Mouse (Mus musculus) stomach, embryonic 16.5 days (tissue): ENCODE measurements around the gene Kcnip3. TPM values are rescaled to one million over a fixed set of nuclear protein-coding genes. Genes with fewer than 3 reads are reported as not detected.

ENCODE experiments used
- ATAC-seq: fragments of 200-750 bp; cut with Nextera tagmentation; 2 replicates; pipeline ENCODE4 v1.8.0; 2017; ENCODE audit warnings: moderate number of reproducible peaks, moderate TSS enrichment; ENCODE audit not compliant: insufficient read depth, low FRiP score
- H3K27ac ChIP-seq: fragments of 300-500 bp; sonication (generic); 2 replicates; pipeline ENCODE4 v1.5.1; 2014; ENCODE audit warnings: low read length
- H3K27me3 ChIP-seq: fragments of 300-500 bp; sonication (generic); 2 replicates; pipeline ENCODE4 v1.6.1; 2014; ENCODE audit warnings: low read length, control low read depth, mixed read lengths; ENCODE audit not compliant: control insufficient read depth, insufficient read depth
- H3K36me3 ChIP-seq: fragments of 300-500 bp; sonication (generic); 2 replicates; pipeline ENCODE4 v1.6.1; 2014; ENCODE audit warnings: low read length; ENCODE audit not compliant: control insufficient read depth, insufficient read depth
- H3K4me1 ChIP-seq: fragments of 300-500 bp; sonication (generic); 2 replicates; pipeline ENCODE4 v1.6.1; 2014; ENCODE audit warnings: low read length, control low read depth, mixed read lengths; ENCODE audit not compliant: control insufficient read depth, insufficient read depth
- H3K4me2 ChIP-seq: fragments of 300-500 bp; sonication (generic); 2 replicates; pipeline ENCODE4 v1.6.1; 2014; ENCODE audit warnings: low read depth, low read length, mixed read lengths
- H3K4me3 ChIP-seq: fragments of 300-500 bp; sonication (generic); replicated peaks from 2 replicates; pipeline ENCODE4 v1.5.1; 2014; ENCODE audit warnings: mild to moderate bottlenecking, low read length
- H3K9ac ChIP-seq: fragments of 300-500 bp; sonication (generic); 2 replicates; pipeline ENCODE4 v1.6.1; 2014; ENCODE audit warnings: low read length
- H3K9me3 ChIP-seq: fragments of 300-500 bp; sonication (generic); replicated peaks from 2 replicates; pipeline ENCODE4 v1.6.1; 2016; ENCODE audit warnings: low read length, control low read depth; ENCODE audit not compliant: control insufficient read depth
- WGBS: fragments of 180-500 bp; shearing (Covaris S2); extraction: QIAGEN DNeasy Blood & Tissue Kit; methylation state at CpG from one replicate; pipeline ENCODE4 v1.1.7; 2014; 5-methylcytosine and 5-hydroxymethylcytosine counted together
- polyA plus RNA-seq: library from polyadenylated mRNA; unstranded; fragments of >200 nt; fragmentation: Nextera tagmentation; extraction: Ambion mirVana; gene quantifications from 2 replicates; pipeline ENCODE4 v1.2.1, GENCODE M21; 2015

Kcnip3 gene
- polyA plus RNA-seq, result 3.1 and 3.6 TPM in 2 replicates

DNA sequence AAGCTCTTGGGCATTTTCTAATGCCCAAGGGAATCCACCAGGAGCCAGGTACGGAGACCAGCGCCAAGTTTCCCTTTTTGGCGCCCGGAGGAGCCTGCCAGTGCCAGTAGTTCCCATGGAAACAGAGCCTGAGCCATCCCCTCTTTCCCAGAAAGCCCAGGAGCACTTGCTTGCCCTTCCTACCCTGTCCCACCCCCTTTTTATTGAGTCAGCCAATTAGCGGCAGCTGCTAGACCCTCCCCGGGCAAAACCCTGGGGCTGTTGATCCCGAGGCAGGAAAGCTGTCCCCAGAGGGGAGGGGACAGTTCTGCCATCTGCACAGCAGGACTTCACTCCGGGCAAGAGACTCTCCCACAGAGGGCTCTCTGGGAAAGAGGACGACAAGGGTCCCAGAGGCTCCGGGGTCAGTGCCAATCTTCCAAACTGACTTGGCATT is at the start of gene Kcnip3:
TSS of gene Kcnip3 (minus strand) at position 89 of the 436 bp plus-strand sequence.
- H3K9ac ChIP-seq, result peak within 1 kb of the TSS; percentile 57
- H3K27ac ChIP-seq, result peak within 1 kb of the TSS; percentile 41; the same call in 1 of the 2 replicates
- H3K27me3 ChIP-seq, result no peaks in the 10 kb centered on the region
- H3K4me2 ChIP-seq, result peak within 1 kb of the TSS; percentile 55
- H3K36me3 ChIP-seq, result no peaks in the 10 kb centered on the region
- peaks cover 14% of the 10 kb centered on the region for H3K4me1 ChIP-seq
- WGBS, result 11% methylated on average over 10 of the region's 10 CpGs
- H3K9me3 ChIP-seq, result no peaks in the 10 kb centered on the region
- ATAC-seq, result peak; percentile 34; the same call in 1 of the 2 replicates
- peak within 1 kb of the TSS; percentile 38 for H3K4me3 ChIP-seq

GRCm38 (mm10) chr2:127559070-127559966 is 37.4 kb upstream of the Kcnip3 start:
- peak; percentile 93 for ATAC-seq
- H3K27me3 ChIP-seq, result no peaks in the 10 kb centered on the region
- 14% methylated on average over 18 of the region's 18 CpGs for WGBS
- H3K9ac ChIP-seq, result 0 out of 2 replicates have a peak overlapping the region, but pooled peaks have one; percentile 22
- peak overlapping the region; percentile 13; the same call in 1 of the 2 replicates for H3K4me3 ChIP-seq
- no peak overlapping the region for H3K27ac ChIP-seq
- H3K9me3 ChIP-seq, result no peaks in the 10 kb centered on the region
- H3K36me3 ChIP-seq, result no peaks in the 10 kb centered on the region
- no peaks in the 10 kb centered on the region for H3K4me1 ChIP-seq
- peak overlapping the region; percentile 20; the same call in 1 of the 2 replicates for H3K4me2 ChIP-seq

GRCm38 (mm10) chr2:127551078-127551477 is 29.2 kb upstream of the Kcnip3 start:
- Histone ChIP-seq H3K4me1 (no peaks in the 10 kb centered on the region), H3K36me3 (no peaks in the 10 kb centered on the region), H3K9ac (no peak overlapping the region), H3K9me3 (no peaks in the 10 kb centered on the region), H3K27ac (no peak overlapping the region), H3K27me3 (no peaks in the 10 kb centered on the region), H3K4me2 (no peak overlapping the region), H3K4me3 (no peak overlapping the region)
- WGBS, result 57% methylated on average over 5 of the region's 5 CpGs
- no peak; the same call in 1 of the 2 replicates for ATAC-seq

- WGBS, result 66% methylated on average over 1 of the region's 1 CpGs
- Histone ChIP-seq H3K4me2 (no peak overlapping the region), H3K36me3 (no peaks in the 10 kb centered on the region), H3K4me1 (no peaks in the 10 kb centered on the region), H3K27me3 (no peaks in the 10 kb centered on the region), H3K9me3 (no peaks in the 10 kb centered on the region), H3K27ac (no peak overlapping the region), H3K4me3 (no peak overlapping the region), H3K9ac (no peak overlapping the region)
- no peak for ATAC-seq
These were observed 28.6 kb upstream of the Kcnip3 start for GRCm38 (mm10) chr2:127550446-127550845.

- no peaks in the 10 kb centered on the region for H3K4me1 ChIP-seq
These were observed 27.8 kb upstream of the Kcnip3 start for GRCm38 (mm10) chr2:127549711-127550110.

DNA sequence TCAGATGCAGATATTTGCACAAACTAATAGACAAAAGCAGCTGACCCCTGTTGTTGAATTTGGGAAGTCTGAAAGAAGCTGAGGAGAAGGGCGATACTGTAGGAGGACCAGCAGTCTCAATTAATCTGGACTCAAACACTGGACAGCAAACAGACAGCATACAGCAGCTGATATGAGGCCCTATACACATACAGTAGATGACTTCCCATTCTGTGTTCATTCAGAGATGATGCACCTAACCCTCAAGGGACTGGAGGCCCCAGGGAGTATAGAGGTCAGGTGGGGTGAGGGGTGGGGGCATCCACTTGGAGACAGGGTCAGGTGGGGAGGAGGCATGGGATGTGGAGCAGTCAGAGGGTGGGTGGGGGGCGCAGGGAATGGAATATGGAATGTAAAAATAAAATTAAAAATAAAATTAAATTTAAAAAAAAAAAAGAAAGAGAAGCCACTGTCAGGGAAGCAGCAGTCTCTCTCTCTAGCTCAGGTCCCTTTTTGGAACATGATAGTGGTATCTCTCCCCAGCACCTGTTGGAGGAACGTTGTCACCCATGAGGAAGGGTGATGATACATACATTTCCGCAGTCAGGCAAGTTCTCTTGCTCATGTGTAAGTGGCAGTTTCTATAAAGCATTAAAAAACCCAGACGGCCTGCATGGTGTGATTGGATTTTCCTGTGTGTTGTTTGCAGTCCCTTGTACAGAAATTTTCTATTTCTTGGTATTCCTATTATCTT is 26.6 kb upstream of the Kcnip3 start:
- no peaks in the 10 kb centered on the region for H3K9me3 ChIP-seq
- no peak overlapping the region for H3K27ac ChIP-seq
- H3K4me3 ChIP-seq, result no peak overlapping the region
- no peak overlapping the region for H3K9ac ChIP-seq
- no peaks in the 10 kb centered on the region for H3K27me3 ChIP-seq
- no peaks in the 10 kb centered on the region for H3K4me1 ChIP-seq
- H3K36me3 ChIP-seq, result no peaks in the 10 kb centered on the region
- 69% methylated on average over 5 of the region's 5 CpGs for WGBS
- ATAC-seq, result no peak
- H3K4me2 ChIP-seq, result no peak overlapping the region

More at GRCm38 (mm10) chr2:127549711-127550110, 27.8 kb upstream of the Kcnip3 start:
- Histone ChIP-seq H3K4me2 (no peak overlapping the region), H3K9ac (no peak overlapping the region), H3K36me3 (no peaks in the 10 kb centered on the region), H3K27me3 (no peaks in the 10 kb centered on the region), H3K4me3 (no peak overlapping the region), H3K27ac (no peak overlapping the region), H3K9me3 (no peaks in the 10 kb centered on the region)
- no peak for ATAC-seq

- Histone ChIP-seq H3K4me2 (peak overlapping the region; percentile 52), H3K27me3 (peaks cover 30% of the 10 kb centered on the region)
- no peak for ATAC-seq
These were observed 19.8 kb upstream of the Kcnip3 start for GRCm38 (mm10) chr2:127541697-127542096.

DNA sequence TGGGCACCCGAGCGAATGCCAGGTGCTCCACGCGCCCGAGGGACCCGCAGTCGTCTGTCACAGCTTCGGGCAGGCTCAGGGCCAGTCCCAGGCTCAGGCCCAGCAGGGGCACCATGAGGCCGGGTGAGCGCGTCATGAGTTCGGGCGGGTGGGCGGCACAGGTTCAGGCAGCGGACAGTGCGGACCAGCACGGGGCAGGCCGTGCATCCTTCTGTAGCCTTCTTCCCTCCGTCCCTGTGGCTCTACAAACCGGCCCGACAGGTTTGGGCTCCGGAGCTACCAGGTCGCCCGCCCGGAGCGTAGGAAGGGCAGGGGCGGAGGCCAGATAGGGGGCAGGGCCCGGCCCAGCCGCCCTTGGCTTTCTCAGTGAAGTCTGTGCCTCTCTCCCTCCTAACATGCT is 19.3 kb upstream of the Kcnip3 start, which contains the start of gene Prom2:
TSS of gene Prom2 (minus strand) at position 283 of the 400 bp plus-strand sequence.
- H3K4me1 ChIP-seq, result no peaks in the 10 kb centered on the region
- ATAC-seq, result peak; percentile 86
- WGBS, result 6% methylated on average over 29 of the region's 29 CpGs
- H3K9me3 ChIP-seq, result no peaks in the 10 kb centered on the region
- H3K4me2 ChIP-seq, result peak within 1 kb of the TSS; percentile 52
- H3K4me3 ChIP-seq, result peak within 1 kb of the TSS; percentile 44
- peak within 1 kb of the TSS; percentile 69 for H3K9ac ChIP-seq
- H3K36me3 ChIP-seq, result no peaks in the 10 kb centered on the region
- H3K27ac ChIP-seq, result peak within 1 kb of the TSS; percentile 64
- peaks cover 30% of the 10 kb centered on the region for H3K27me3 ChIP-seq

More at GRCm38 (mm10) chr2:127541697-127542096, 19.8 kb upstream of the Kcnip3 start:
- no peaks in the 10 kb centered on the region for H3K9me3 ChIP-seq
- 73% methylated on average over 2 of the region's 2 CpGs for WGBS
- H3K27ac ChIP-seq, result peak overlapping the region; percentile 44; the same call in 1 of the 2 replicates
- no peaks in the 10 kb centered on the region for H3K36me3 ChIP-seq
- H3K4me3 ChIP-seq, result no peak overlapping the region
- H3K9ac ChIP-seq, result no peak overlapping the region
- H3K4me1 ChIP-seq, result no peaks in the 10 kb centered on the region
